Mouse (Mus musculus) midbrain, embryonic 12.5 days (tissue): ENCODE results near the gene Ncf2. TPM values are rescaled to one million over a fixed set of nuclear protein-coding genes. Genes with fewer than 3 reads are reported as not detected.

ENCODE experiments used
- ATAC-seq: fragments of 200-750 bp; cut with Nextera tagmentation; 2 replicates; pipeline ENCODE4 v1.8.0; 2017; ENCODE audit warnings: low read depth, moderate TSS enrichment, moderate library complexity; ENCODE audit not compliant: low FRiP score
- H3K27ac ChIP-seq: fragments of 300-500 bp; sonication (generic); replicated peaks from 2 replicates; pipeline ENCODE4 v1.5.1; 2016; ENCODE audit warnings: mild to moderate bottlenecking
- H3K27me3 ChIP-seq: fragments of 300-500 bp; sonication (generic); 2 replicates; pipeline ENCODE4 v1.6.1; 2016; ENCODE audit warnings: mild to moderate bottlenecking
- H3K36me3 ChIP-seq: fragments of 300-500 bp; sonication (generic); 2 replicates; pipeline ENCODE4 v1.6.1; 2016
- H3K4me1 ChIP-seq: fragments of 300-500 bp; sonication (generic); 2 replicates; pipeline ENCODE4 v1.6.1; 2016
- H3K4me2 ChIP-seq: fragments of 300-500 bp; sonication (generic); replicated peaks from 2 replicates; pipeline ENCODE4 v1.6.1; 2016; ENCODE audit warnings: mild to moderate bottlenecking, moderate library complexity
- H3K4me3 ChIP-seq: fragments of 300-500 bp; sonication (generic); 2 replicates; pipeline ENCODE4 v1.5.1; 2016; ENCODE audit warnings: mild to moderate bottlenecking
- H3K9ac ChIP-seq: fragments of 300-500 bp; sonication (generic); replicated peaks from 2 replicates; pipeline ENCODE4 v1.6.1; 2016; ENCODE audit warnings: mild to moderate bottlenecking, moderate library complexity
- H3K9me3 ChIP-seq: fragments of 300-500 bp; sonication (generic); 2 replicates; pipeline ENCODE4 v1.6.1; 2016; ENCODE audit warnings: mild to moderate bottlenecking
- WGBS: fragments of 180-500 bp; shearing (Covaris S2); methylation state at CpG from one replicate; pipeline ENCODE4 v1.1.7; 2016; 5-methylcytosine and 5-hydroxymethylcytosine counted together
- polyA plus RNA-seq: library from polyadenylated mRNA; unstranded; fragments of >200 nt; fragmentation: Nextera tagmentation; extraction: Ambion mirVana; gene quantifications from 2 replicates; pipeline ENCODE4 v1.2.1, GENCODE M21; 2016

The Ncf2 gene
- polyA plus RNA-seq, 1 experiment from 2014 or later: 3.0 TPM

DNA sequence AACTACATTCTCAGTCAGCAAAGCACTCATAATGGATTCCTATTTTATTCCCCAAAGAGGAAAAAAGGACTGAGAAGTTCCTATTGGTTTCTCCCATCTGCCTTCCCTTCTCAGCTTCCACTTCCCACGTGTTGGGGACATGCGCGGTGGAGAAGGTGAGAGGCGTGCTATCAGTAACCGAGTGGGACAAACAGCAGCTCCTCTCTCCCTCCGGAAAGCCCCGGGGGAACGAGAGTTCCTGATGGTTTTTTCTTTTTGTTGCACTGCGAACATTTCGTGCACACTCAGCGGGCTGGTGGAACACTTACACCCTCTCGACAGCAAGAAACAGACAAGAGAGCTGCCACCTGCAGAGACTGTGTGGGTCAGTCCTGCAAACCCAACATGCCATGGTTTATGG is 38.8 kb downstream of the Ncf2 start:
- no peak for ATAC-seq
- no peaks in the 10 kb centered on the region for H3K27me3 ChIP-seq
- H3K27ac ChIP-seq: no peak overlapping the region
- H3K9ac ChIP-seq: no peak overlapping the region
- H3K4me1 ChIP-seq: no peaks in the 10 kb centered on the region
- peaks cover 86% of the 10 kb centered on the region for H3K36me3 ChIP-seq
- 93% methylated on average over 12 of the region's 12 CpGs for WGBS
- no peaks in the 10 kb centered on the region for H3K9me3 ChIP-seq
- no peak overlapping the region for H3K4me3 ChIP-seq
- H3K4me2 ChIP-seq: no peak overlapping the region

- 90% methylated on average over 3 of the region's 3 CpGs for WGBS
- Histone ChIP-seq H3K4me3 (no peak overlapping the region), H3K27me3 (no peaks in the 10 kb centered on the region), H3K36me3 (peaks cover 91% of the 10 kb centered on the region), H3K4me2 (no peak overlapping the region), H3K4me1 (no peaks in the 10 kb centered on the region), H3K27ac (no peak overlapping the region), H3K9me3 (no peaks in the 10 kb centered on the region), H3K9ac (no peak overlapping the region)
- ATAC-seq: no peak
Observed at GRCm38 (mm10) chr1:152840343-152840742, 40.3 kb downstream of the Ncf2 start.

GRCm38 (mm10) chr1:152841057-152841456 is 41.1 kb downstream of the Ncf2 start:
- Histone ChIP-seq H3K27me3 (no peaks in the 10 kb centered on the region), H3K4me1 (no peaks in the 10 kb centered on the region), H3K27ac (no peak overlapping the region), H3K4me2 (no peak overlapping the region), H3K9ac (no peak overlapping the region), H3K9me3 (no peaks in the 10 kb centered on the region), H3K36me3 (peaks cover 92% of the 10 kb centered on the region), H3K4me3 (no peak overlapping the region)
- no peak for ATAC-seq
- 97% methylated on average over 2 of the region's 2 CpGs for WGBS

- Histone ChIP-seq H3K9me3 (no peaks in the 10 kb centered on the region), H3K4me1 (no peaks in the 10 kb centered on the region), H3K9ac (no peak overlapping the region), H3K36me3 (peaks cover 88% of the 10 kb centered on the region), H3K27me3 (no peaks in the 10 kb centered on the region), H3K27ac (no peak overlapping the region), H3K4me3 (no peak overlapping the region), H3K4me2 (no peak overlapping the region)
- ATAC-seq: no peak
- WGBS: 93% methylated on average over 1 of the region's 1 CpGs
Observed at GRCm38 (mm10) chr1:152844634-152845033, 44.6 kb downstream of the Ncf2 start.

- ATAC-seq: no peak
- 96% methylated on average over 3 of the region's 3 CpGs for WGBS
- Histone ChIP-seq H3K9ac (no peak overlapping the region), H3K4me1 (no peaks in the 10 kb centered on the region), H3K27me3 (no peaks in the 10 kb centered on the region), H3K36me3 (peaks cover 84% of the 10 kb centered on the region), H3K9me3 (no peaks in the 10 kb centered on the region), H3K4me3 (no peak overlapping the region), H3K27ac (no peak overlapping the region), H3K4me2 (no peak overlapping the region)
Observed at GRCm38 (mm10) chr1:152845211-152845730, 45.3 kb downstream of the Ncf2 start.

- Histone ChIP-seq H3K4me3 (no peak overlapping the region), H3K27me3 (no peaks in the 10 kb centered on the region), H3K4me1 (no peaks in the 10 kb centered on the region), H3K27ac (no peak overlapping the region), H3K9ac (no peak overlapping the region), H3K4me2 (no peak overlapping the region), H3K9me3 (no peaks in the 10 kb centered on the region), H3K36me3 (peaks cover 78% of the 10 kb centered on the region)
- WGBS: 96% methylated on average over 2 of the region's 2 CpGs
- ATAC-seq: no peak
Observed at GRCm38 (mm10) chr1:152846856-152847255, 46.9 kb downstream of the Ncf2 start.

DNA sequence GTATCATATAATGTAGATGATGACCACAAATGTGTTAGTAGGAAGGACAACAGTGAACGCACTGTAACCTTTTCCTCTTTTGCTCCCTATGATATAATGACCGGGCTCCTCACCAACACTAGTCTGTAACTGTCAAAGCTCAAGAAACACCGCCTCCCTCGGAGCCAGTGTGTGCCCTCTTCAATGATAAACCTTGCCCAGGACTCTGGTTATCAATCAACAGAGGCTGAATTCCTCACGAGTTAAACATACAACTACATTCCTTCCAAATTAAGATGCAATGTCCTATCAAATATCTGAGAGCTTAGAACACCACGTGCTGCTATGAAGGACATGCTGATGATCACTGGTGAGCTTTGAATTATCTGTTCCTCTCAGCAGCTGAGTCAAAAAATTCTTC is 69.9 kb downstream of the Ncf2 start:
- no peak overlapping the region for H3K27ac ChIP-seq
- H3K4me3 ChIP-seq: no peak overlapping the region
- H3K9ac ChIP-seq: no peak overlapping the region
- no peaks in the 10 kb centered on the region for H3K9me3 ChIP-seq
- ATAC-seq: no peak
- H3K4me2 ChIP-seq: no peak overlapping the region
- peaks cover 4% of the 10 kb centered on the region for H3K4me1 ChIP-seq
- H3K27me3 ChIP-seq: no peaks in the 10 kb centered on the region
- WGBS: 94% methylated on average over 6 of the region's 6 CpGs
- peaks cover 30% of the 10 kb centered on the region for H3K36me3 ChIP-seq

- WGBS: 81% methylated on average over 3 of the region's 3 CpGs
- peaks cover 21% of the 10 kb centered on the region for H3K36me3 ChIP-seq
- H3K9ac ChIP-seq: no peak overlapping the region
- no peak for ATAC-seq
- peaks cover 4% of the 10 kb centered on the region for H3K4me1 ChIP-seq
- no peak overlapping the region for H3K4me2 ChIP-seq
- no peaks in the 10 kb centered on the region for H3K27me3 ChIP-seq
- H3K4me3 ChIP-seq: no peak overlapping the region
- no peaks in the 10 kb centered on the region for H3K9me3 ChIP-seq
- no peak overlapping the region for H3K27ac ChIP-seq
Observed at GRCm38 (mm10) chr1:152871031-152871430, 71.0 kb downstream of the Ncf2 start.

Other genes starting within 250 kb of the Ncf2 start
- gene Apobec4, start 49.6 kb upstream of the Ncf2 start, polyA plus RNA-seq: not detected in 2 replicates
- 16.3 and 18.2 TPM in 2 replicates for gene Rgl1, start 33.8 kb upstream of the Ncf2 start, polyA plus RNA-seq
- 285 and 287 TPM in 2 replicates for gene Arpc5, start 33.7 kb upstream of the Ncf2 start, polyA plus RNA-seq
- gene Smg7, start 102.5 kb downstream of the Ncf2 start, polyA plus RNA-seq: 38.0 and 42.5 TPM in 2 replicates
- gene Nmnat2, start 154.8 kb downstream of the Ncf2 start, polyA plus RNA-seq: 26.9 and 28.3 TPM in 2 replicates